Mouse (Mus musculus) right cerebral cortex, adult 2 months (tissue): ENCODE measurements around the gene Tmem26.

Experiments
- DNase-seq, 2 experiments: peaks; one replicate each; pipeline ENCODE4 v3.0.0; 2021 to 2022; ENCODE audit warnings: low spot score in 2 of 2

Gene Tmem26

GRCm38 (mm10) chr10:68750921-68751320 lies 27.5 kb downstream of the Tmem26 start:
- no peak for DNase-seq

- peak; percentile 7 to 10 for DNase-seq
Measured at GRCm38 (mm10) chr10:68759238-68759637, 35.8 kb downstream of the Tmem26 start.

- no peak for DNase-seq
Measured at GRCm38 (mm10) chr10:68759789-68760188, 36.3 kb downstream of the Tmem26 start.

- DNase-seq = no peak
Measured at GRCm38 (mm10) chr10:68781067-68781868, 57.8 kb downstream of the Tmem26 start.

- DNase-seq = no peak
Measured at GRCm38 (mm10) chr10:68782724-68783123, 59.3 kb downstream of the Tmem26 start.

- no peak for DNase-seq
Measured at GRCm38 (mm10) chr10:68783856-68784255, 60.4 kb downstream of the Tmem26 start.

GRCm38 (mm10) chr10:68784463-68784862 lies 61.0 kb downstream of the Tmem26 start:
- DNase-seq = no peak

GRCm38 (mm10) chr10:68795466-68795865 lies 72.0 kb downstream of the Tmem26 start:
- DNase-seq = no peak

GRCm38 (mm10) chr10:68799883-68800282 lies 76.4 kb downstream of the Tmem26 start:
- DNase-seq = no peak

GRCm38 (mm10) chr10:68800339-68800738 lies 76.9 kb downstream of the Tmem26 start:
- no peak for DNase-seq

GRCm38 (mm10) chr10:68806328-68806727 lies 82.9 kb downstream of the Tmem26 start:
- no peak for DNase-seq

- no peak for DNase-seq
Measured at GRCm38 (mm10) chr10:68810958-68811357, 87.5 kb downstream of the Tmem26 start.

- no peak for DNase-seq
Measured at GRCm38 (mm10) chr10:68812699-68813098, 89.3 kb downstream of the Tmem26 start.

GRCm38 (mm10) chr10:68817281-68817680 lies 93.8 kb downstream of the Tmem26 start:
- DNase-seq = no peak

- DNase-seq = no peak
Measured at GRCm38 (mm10) chr10:68818065-68818759, 94.8 kb downstream of the Tmem26 start.

- DNase-seq = no peak
Measured at GRCm38 (mm10) chr10:68824519-68824918, 101.1 kb downstream of the Tmem26 start.
